Mouse (Mus musculus) thymus, adult 18-20 months (tissue): ENCODE measurements around the gene Evpl.
"Not testable (repeated sequence)": the region's sequence is repeated elsewhere in the genome, so short reads cannot be mapped to it uniquely, and the experiment has no call there.

Experiments used
- DNase-seq, 2 experiments: peaks; one replicate each; pipeline ENCODE4 v3.0.0; 2022; ENCODE audit warnings: mixed read lengths in 2 of 2

Gene Evpl

GRCm38 (mm10) chr11:116237742-116238395, at the start of gene Evpl:
Gene Evpl, minus strand, starts transcription at chr11:116238077.
- peak; percentile 65 to 67 for DNase-seq

DNA sequence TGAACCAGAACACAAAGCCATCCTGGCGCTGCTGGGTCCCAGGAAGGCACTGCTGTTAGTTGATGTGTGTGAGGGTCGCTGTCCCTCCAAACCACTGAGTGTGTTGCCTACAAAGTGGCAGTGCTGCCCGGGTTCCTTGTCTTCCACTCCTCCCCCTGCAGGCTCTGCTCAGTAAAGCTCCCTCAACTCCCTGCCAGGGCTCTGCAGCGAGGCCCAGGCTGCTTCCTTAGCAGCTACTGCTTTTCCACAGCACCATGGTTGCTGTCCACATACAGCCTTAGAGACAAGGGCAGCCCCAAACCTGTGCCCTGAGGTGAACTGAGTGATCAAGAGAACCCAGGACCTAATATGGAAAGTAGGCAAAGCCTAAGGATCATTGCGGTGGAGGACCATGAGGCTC, 49.5 kb upstream of the Evpl start:
- no peak for DNase-seq

DNA sequence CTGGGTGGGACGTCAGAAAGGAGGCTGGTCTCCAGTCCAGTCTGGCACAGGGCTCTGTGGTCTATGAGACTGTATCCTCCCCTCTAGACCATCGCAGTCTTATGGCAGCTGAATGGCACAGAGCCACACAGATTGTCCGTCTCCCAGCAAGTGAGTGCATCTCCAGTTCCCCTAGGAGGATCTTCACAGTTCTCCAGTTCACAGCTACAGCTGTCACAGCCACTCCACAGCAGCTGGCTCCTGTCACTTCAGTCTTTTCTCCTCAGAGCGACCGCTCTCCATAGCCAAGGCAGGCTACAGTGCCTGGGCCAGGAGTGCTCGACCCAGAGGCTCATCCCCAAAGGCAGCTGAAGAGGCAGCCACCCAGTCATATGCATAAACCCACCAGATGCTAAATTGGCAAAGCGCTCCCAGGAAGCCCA, 47.9 kb upstream of the Evpl start:
- no peak for DNase-seq

GRCm38 (mm10) chr11:116283982-116284381, 46.1 kb upstream of the Evpl start:
- no peak for DNase-seq

DNA sequence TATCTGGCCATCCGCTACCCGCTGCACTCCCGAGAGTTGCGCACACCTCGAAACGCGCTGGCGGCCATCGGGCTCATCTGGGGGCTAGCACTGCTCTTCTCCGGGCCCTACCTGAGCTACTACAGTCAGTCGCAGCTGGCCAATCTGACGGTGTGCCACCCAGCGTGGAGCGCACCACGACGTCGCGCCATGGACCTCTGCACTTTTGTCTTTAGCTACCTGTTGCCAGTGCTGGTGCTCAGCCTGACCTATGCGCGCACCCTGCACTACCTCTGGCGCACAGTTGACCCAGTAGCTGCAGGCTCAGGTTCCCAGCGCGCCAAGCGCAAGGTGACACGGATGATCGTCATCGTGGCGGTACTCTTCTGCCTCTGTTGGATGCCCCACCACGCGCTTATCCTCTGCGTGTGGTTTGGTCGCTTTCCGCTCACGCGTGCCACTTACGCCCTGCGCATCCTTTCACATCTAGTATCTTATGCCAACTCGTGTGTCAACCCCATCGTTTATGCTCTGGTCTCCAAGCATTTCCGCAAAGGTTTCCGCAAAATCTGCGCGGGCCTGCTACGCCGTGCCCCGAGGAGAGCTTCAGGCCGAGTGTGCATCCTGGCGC, 45.1 kb upstream of the Evpl start:
- DNase-seq: no peak

- no peak for DNase-seq
Measured at GRCm38 (mm10) chr11:116282089-116282488, 44.2 kb upstream of the Evpl start.

GRCm38 (mm10) chr11:116281671-116282070, 43.8 kb upstream of the Evpl start:
- no peak for DNase-seq

GRCm38 (mm10) chr11:116280751-116281663, 43.1 kb upstream of the Evpl start, which contains the start of gene Galr2:
Gene Galr2, plus strand, starts transcription at chr11:116280939.
- DNase-seq: no peak

DNA sequence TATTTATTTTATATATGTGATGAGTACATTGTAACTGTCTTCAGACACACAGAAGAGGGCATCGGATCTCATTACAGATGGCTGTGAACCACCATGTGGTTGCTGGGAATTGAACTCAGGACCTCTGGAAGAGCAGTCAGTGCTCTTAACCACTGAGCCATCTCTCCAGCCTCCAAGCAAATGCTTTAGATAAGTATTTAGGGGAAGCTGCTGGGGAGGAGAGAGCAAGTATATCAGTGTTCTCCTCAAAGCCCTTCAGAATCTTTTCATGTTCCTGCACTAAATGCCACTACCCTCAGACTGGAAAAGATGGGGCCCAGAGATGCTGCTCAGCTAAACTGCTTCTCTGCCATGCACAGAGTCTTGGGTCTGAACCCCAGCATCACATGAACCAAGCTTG, 39.3 kb upstream of the Evpl start:
- DNase-seq: not testable (repeated sequence)

- peak; percentile 84 to 88 for DNase-seq
Measured at GRCm38 (mm10) chr11:116274045-116274666, 36.3 kb upstream of the Evpl start, which contains the start of gene Srp68. Gene Srp68, minus strand, starts transcription at chr11:116274217.

DNA sequence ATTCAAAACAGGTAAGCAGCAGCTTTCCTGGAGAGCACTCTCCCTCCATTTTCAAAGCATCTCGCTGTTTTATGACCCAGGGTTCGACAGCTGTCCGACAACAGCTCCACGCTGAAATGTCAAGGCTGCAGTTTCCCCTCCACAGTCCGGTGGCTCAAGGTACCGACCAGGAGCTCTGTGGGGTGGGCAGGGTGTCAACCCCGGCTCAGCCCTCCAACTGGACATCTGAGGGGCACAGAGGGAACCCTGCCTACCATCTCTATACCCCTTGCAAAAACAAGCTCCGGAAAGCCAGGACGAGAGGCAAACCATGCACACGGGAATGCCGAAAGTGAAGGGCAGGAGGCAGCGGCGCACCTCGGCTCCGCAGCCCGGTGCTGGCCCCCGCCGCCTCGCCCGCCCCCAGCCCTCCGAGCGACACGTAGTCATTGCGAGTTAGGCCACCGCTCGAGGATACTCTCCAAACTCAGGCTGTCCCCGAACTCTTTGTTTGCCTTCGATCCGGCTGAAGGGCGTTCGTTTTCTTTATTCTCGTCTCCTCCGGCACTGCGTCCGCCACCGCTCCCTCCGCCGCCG, 35.7 kb upstream of the Evpl start:
- no peak for DNase-seq

GRCm38 (mm10) chr11:116272589-116273468, 35.0 kb upstream of the Evpl start:
- DNase-seq: no peak

GRCm38 (mm10) chr11:116269560-116269959, 31.7 kb upstream of the Evpl start:
- DNase-seq: no peak

DNA sequence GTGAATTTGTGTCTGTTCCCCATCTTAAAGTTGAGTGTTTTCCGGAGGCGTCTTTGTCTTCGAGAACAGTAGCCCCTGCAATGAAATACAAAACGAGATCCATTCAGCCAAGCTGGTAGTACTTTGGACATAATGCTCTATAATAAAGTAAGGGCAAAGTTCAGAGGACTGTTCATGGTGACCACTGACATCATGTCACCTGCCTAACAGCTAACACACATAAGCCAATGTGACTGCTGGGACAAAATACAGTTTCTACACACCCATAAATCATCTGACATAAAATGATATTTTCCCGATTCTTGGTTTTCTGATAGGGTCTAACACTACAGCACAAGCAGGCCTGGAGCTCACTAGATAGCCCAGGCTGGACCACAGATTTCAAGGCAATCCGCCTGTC, 30.4 kb upstream of the Evpl start:
- no peak for DNase-seq

DNA sequence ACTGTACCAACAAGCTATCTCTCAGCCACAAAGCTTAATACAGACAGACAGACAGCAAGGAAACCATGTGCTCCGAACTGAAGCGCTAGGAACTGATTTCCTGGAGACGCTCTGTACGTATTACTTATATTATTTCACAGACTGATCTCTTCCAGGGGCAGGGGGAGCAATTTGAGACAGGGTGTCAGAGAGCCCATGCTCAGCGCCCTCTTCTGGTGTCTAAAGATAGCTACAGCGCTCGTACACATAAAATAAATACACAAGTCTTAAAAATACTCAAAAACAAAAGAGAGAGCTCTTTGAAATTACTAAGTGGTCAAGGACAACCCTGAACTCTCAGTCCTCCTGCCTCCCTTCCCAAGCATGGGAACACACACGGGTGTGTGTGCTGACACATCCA, 29.8 kb upstream of the Evpl start:
- no peak for DNase-seq

DNA sequence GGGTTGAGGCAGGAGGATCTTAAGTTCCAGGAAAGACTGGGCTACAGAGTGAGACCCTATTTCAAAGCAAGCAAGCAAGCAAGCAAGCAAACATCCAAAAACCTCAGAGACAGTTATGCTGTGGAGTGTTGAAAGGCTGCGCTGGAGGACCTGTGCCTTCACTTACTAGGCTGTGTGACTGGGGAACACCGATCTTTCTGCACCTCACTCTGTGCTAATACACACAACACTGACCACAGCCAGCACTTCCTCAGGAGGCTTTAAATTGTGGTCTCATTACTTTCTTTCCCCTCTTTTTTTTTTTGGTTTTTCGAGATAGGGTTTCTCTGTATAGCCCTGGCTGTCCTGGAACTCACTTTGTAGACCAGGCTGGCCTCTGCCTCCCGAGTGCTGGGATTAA, 28.0 kb upstream of the Evpl start:
- DNase-seq: no peak

GRCm38 (mm10) chr11:116265352-116265751, 27.5 kb upstream of the Evpl start:
- DNase-seq: peak in 1 of 2 experiments; percentile 20

GRCm38 (mm10) chr11:116260259-116260658, 22.4 kb upstream of the Evpl start:
- no peak for DNase-seq

- peak in 1 of 2 experiments; percentile 27 for DNase-seq
Measured at GRCm38 (mm10) chr11:116259461-116259860, 21.6 kb upstream of the Evpl start.

DNA sequence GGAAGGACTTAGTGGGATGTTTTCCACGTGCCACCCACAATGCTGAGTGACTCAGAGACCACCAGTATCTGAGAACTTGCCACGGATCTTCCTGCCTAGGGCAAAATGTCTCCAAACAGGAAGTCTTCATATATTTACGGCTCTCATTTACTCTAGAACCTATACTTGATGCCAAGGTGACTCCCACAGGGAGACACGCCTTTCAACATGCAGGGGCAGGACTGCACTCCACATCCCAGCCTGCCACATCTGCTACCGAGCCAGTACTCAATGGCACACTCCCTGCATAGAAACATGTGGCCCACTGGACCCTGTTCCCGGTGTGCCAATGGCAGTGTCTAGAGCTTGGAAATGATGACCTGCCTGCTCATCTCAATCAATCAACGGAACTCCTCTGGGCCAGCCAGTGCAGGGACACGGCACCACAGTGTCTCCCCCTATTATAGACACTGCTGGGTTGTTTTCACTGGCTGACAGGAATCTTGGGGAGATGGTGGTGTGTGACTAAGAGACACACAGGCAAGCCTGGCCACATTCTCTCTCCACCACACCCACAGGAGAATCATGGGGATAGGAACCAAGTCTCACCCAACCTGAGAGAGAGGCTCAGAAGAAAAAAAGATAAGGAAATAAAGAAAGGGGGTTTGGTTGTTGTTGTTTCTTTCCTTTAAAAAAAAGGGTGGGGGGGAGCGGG, 18.3 kb upstream of the Evpl start:
- no peak for DNase-seq
